Mouse (Mus musculus): Measurements from ENCODE around the gene Olfr854.

Olfr854 gene

GRCm38 (mm10) chr9:19567282-19567681 is at the start of gene Olfr854:
Olfr854 (minus strand) TSS chr9:19567382.
- DNase-seq: no peak

- no peak for DNase-seq
Measured at GRCm38 (mm10) chr9:19582317-19582716, 15.1 kb upstream of the Olfr854 start, which contains the start of gene Olfr855. Olfr855 (plus strand) TSS chr9:19582617.

- DNase-seq: no peak
Measured at GRCm38 (mm10) chr9:19540976-19541375, 26.2 kb downstream of the Olfr854 start, which contains the start of gene Olfr853. Olfr853 (minus strand) TSS chr9:19541076.

Data from spleen, adult 18-20 months (tissue).